Mouse (Mus musculus): ENCODE measurements around the gene Cdh3. TPM values are rescaled to one million over a fixed set of nuclear protein-coding genes. Genes with fewer than 3 reads are reported as not detected.
"Not testable (repeated sequence)": the region's sequence is repeated elsewhere in the genome, so short reads cannot be mapped to it uniquely, and the experiment has no call there.

The Cdh3 gene
- polyA plus RNA-seq, 1 experiment from 2014 or later: 40.7 TPM

DNA sequence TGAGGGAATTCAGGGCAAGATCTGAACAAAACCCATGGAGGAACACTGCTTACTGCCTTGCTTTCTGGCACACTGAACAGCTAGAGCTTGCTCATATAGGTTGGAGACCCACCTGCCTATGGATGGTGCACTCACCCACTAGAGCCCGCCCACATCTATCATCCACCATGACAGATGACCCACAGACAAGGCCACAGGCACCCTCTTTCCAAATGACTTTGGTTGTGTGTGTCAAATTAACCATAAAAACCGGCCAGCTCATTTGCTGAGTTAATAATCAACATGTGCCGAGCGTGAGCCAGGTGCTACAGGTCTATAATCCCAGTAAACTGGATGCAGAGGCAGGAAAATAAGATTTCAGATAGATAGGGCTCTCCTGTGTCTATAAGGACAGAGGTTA is 59.7 kb downstream of the Cdh3 start:
- Histone ChIP-seq H3K4me2 (ENCODE audit: low read depth, severe bottlenecking) (no peak overlapping the region), H3K27me3 (ENCODE audit: control insufficient read depth, insufficient read depth, low read length) (no peaks in the 10 kb centered on the region), H3K36me3 (ENCODE audit: control insufficient read depth, insufficient read depth, low read length) (no peaks in the 10 kb centered on the region), H3K9me3 (ENCODE audit: control insufficient read depth, low read length) (no peaks in the 10 kb centered on the region), H3K27ac (replicated peaks; ENCODE audit: low read depth, low read length) (no peak overlapping the region), H3K9ac (ENCODE audit: low read length) (no peak overlapping the region), H3K4me3 (ENCODE audit: low read depth, low read length) (no peak overlapping the region), H3K4me1 (ENCODE audit: control insufficient read depth, insufficient read depth, low read length) (no peaks in the 10 kb centered on the region; the same call in 1 of the 2 replicates)
- WGBS: 58% methylated on average over 4 of the region's 4 CpGs
- ATAC-seq (ENCODE audit: insufficient number of reproducible peaks, low FRiP score, low TSS enrichment, low read depth) (no peak), DNase-seq (ENCODE audit: low spot score) (no peak)

DNA sequence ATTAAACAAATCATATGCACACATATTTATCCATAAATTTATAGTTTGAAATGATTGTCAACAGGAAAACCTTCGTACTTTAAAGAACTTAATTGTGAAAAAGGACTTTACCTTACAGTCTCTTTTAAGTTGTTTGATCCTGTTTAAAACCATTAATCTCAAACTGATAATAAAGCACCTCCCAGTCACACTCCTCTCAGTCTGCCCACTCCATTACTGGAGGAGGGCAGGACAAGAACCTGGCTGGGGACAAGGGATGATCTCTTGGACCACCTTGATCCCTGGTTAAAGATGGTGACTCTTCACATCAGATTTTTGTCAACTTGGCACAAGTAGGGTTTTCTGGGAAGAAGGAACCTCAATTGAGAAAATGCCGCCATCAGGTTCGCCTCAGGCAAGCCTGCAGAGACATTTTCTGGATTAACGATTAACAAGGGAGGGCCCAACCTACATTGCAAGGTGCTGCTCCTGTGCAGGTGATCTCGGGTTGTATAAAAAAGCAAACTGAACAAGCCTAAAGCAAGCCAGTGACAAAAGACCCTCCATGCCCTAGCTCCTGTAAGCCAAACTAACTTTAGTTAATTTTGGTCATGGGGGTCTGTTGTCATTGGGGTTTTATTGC is 61.0 kb downstream of the Cdh3 start:
- WGBS: 80% methylated on average over 5 of the region's 5 CpGs
- H3K4me1 ChIP-seq (ENCODE audit: control insufficient read depth, insufficient read depth, low read length): no peaks in the 10 kb centered on the region; the same call in 1 of the 2 replicates
- H3K27ac ChIP-seq (replicated peaks; ENCODE audit: low read depth, low read length): no peak overlapping the region
- H3K9me3 ChIP-seq (ENCODE audit: control insufficient read depth, low read length): no peaks in the 10 kb centered on the region
- H3K27me3 ChIP-seq (ENCODE audit: control insufficient read depth, insufficient read depth, low read length): no peaks in the 10 kb centered on the region
- ATAC-seq (ENCODE audit: insufficient number of reproducible peaks, low FRiP score, low TSS enrichment, low read depth): no peak
- no peaks in the 10 kb centered on the region for H3K36me3 ChIP-seq (ENCODE audit: control insufficient read depth, insufficient read depth, low read length)
- no peak overlapping the region for H3K4me3 ChIP-seq (ENCODE audit: low read depth, low read length)
- no peak overlapping the region for H3K4me2 ChIP-seq (ENCODE audit: low read depth, severe bottlenecking)
- H3K9ac ChIP-seq (ENCODE audit: low read length): no peak overlapping the region
- DNase-seq (ENCODE audit: low spot score): no peak

GRCm38 (mm10) chr8:106572175-106572574 is 61.5 kb downstream of the Cdh3 start:
- H3K4me3 ChIP-seq (ENCODE audit: low read depth, low read length); H3K27ac ChIP-seq (replicated peaks; ENCODE audit: low read depth, low read length); H3K4me2 ChIP-seq (ENCODE audit: low read depth, severe bottlenecking); H3K9me3 ChIP-seq (ENCODE audit: control insufficient read depth, low read length); ATAC-seq (ENCODE audit: insufficient number of reproducible peaks, low FRiP score, low TSS enrichment, low read depth); H3K36me3 ChIP-seq (ENCODE audit: control insufficient read depth, insufficient read depth, low read length); H3K9ac ChIP-seq (ENCODE audit: low read length); H3K4me1 ChIP-seq (ENCODE audit: control insufficient read depth, insufficient read depth, low read length); H3K27me3 ChIP-seq (ENCODE audit: control insufficient read depth, insufficient read depth, low read length); DNase-seq (ENCODE audit: low spot score): not testable (repeated sequence)
- WGBS: 67% methylated on average over 1 of the region's 1 CpGs

GRCm38 (mm10) chr8:106573168-106573567 is 62.5 kb downstream of the Cdh3 start, which contains the start of gene Gm10073:
Gene Gm10073, minus strand, starts transcription at chr8:106573461.
- not testable (repeated sequence) for ATAC-seq (ENCODE audit: insufficient number of reproducible peaks, low FRiP score, low TSS enrichment, low read depth)
- WGBS: 28% methylated on average over 20 of the region's 20 CpGs

GRCm38 (mm10) chr8:106574283-106574682 is 63.6 kb downstream of the Cdh3 start:
- Histone ChIP-seq H3K9ac (ENCODE audit: low read length) (no peak overlapping the region), H3K4me3 (ENCODE audit: low read depth, low read length) (no peak overlapping the region), H3K36me3 (ENCODE audit: control insufficient read depth, insufficient read depth, low read length) (no peaks in the 10 kb centered on the region), H3K4me2 (ENCODE audit: low read depth, severe bottlenecking) (no peak overlapping the region), H3K4me1 (ENCODE audit: control insufficient read depth, insufficient read depth, low read length) (no peaks in the 10 kb centered on the region; the same call in 1 of the 2 replicates), H3K27me3 (ENCODE audit: control insufficient read depth, insufficient read depth, low read length) (no peaks in the 10 kb centered on the region), H3K9me3 (ENCODE audit: control insufficient read depth, low read length) (no peaks in the 10 kb centered on the region), H3K27ac (replicated peaks; ENCODE audit: low read depth, low read length) (no peak overlapping the region)
- ATAC-seq (ENCODE audit: insufficient number of reproducible peaks, low FRiP score, low TSS enrichment, low read depth): no peak
- DNase-seq (ENCODE audit: low spot score): no peak
- 85% methylated on average over 4 of the region's 4 CpGs for WGBS

More at GRCm38 (mm10) chr8:106573168-106573567, 62.5 kb downstream of the Cdh3 start, which contains the start of gene Gm10073:
- H3K9me3 ChIP-seq (ENCODE audit: control insufficient read depth, low read length); H3K4me2 ChIP-seq (ENCODE audit: low read depth, severe bottlenecking); H3K27ac ChIP-seq (replicated peaks; ENCODE audit: low read depth, low read length); H3K36me3 ChIP-seq (ENCODE audit: control insufficient read depth, insufficient read depth, low read length); H3K27me3 ChIP-seq (ENCODE audit: control insufficient read depth, insufficient read depth, low read length); H3K9ac ChIP-seq (ENCODE audit: low read length); H3K4me1 ChIP-seq (ENCODE audit: control insufficient read depth, insufficient read depth, low read length); H3K4me3 ChIP-seq (ENCODE audit: low read depth, low read length); DNase-seq (ENCODE audit: low spot score): not testable (repeated sequence)

DNA sequence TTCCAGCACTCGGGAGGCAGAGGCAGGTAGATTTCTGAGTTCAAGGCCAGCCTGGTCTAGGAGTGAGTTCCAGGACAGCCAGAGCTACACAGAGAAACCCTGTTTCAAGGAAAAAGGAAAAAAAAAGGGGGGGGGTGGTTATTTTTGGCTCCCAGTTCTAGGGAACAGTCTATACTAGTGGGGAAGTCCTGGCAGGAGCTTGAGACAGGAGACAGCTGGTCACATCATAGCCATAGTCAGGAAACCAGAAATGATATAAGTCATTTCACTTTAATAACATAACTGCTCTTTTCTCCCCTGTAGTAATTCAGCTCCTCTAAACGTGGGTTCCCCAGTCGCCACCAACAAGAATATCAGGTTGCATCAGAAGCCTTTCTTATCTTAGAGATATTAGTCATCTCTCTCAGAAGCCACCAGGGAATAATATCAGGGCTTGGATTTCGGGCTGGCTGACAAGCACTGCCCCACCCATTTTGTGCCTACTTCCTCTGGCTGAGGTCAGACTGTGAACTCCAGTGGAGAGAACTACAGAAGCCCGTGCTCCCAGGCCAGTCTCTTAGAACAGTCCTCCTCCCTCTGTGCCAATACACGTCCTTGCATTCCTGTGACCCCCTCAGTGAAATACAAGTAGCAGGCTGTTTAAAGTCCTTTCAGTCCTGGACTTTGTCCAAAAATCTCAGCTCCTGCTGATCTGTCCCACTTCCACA is 66.3 kb downstream of the Cdh3 start:
- no peaks in the 10 kb centered on the region for H3K27me3 ChIP-seq (ENCODE audit: control insufficient read depth, insufficient read depth, low read length)

GRCm38 (mm10) chr8:106579510-106579909 is 68.8 kb downstream of the Cdh3 start:
- Histone ChIP-seq H3K27me3 (ENCODE audit: control insufficient read depth, insufficient read depth, low read length) (no peaks in the 10 kb centered on the region), H3K4me3 (ENCODE audit: low read depth, low read length) (no peak overlapping the region), H3K27ac (replicated peaks; ENCODE audit: low read depth, low read length) (no peak overlapping the region), H3K9ac (ENCODE audit: low read length) (no peak overlapping the region), H3K36me3 (ENCODE audit: control insufficient read depth, insufficient read depth, low read length) (no peaks in the 10 kb centered on the region), H3K9me3 (ENCODE audit: control insufficient read depth, low read length) (no peaks in the 10 kb centered on the region), H3K4me1 (ENCODE audit: control insufficient read depth, insufficient read depth, low read length) (no peaks in the 10 kb centered on the region), H3K4me2 (ENCODE audit: low read depth, severe bottlenecking) (no peak overlapping the region)
- 84% methylated on average over 2 of the region's 2 CpGs for WGBS
- ATAC-seq (ENCODE audit: insufficient number of reproducible peaks, low FRiP score, low TSS enrichment, low read depth) (no peak), DNase-seq (ENCODE audit: low spot score) (no peak)

More for the DNA sequence above, 66.3 kb downstream of the Cdh3 start:
- no peaks in the 10 kb centered on the region for H3K4me1 ChIP-seq (ENCODE audit: control insufficient read depth, insufficient read depth, low read length)
- WGBS: 46% methylated on average over 6 of the region's 6 CpGs
- no peak overlapping the region for H3K9ac ChIP-seq (ENCODE audit: low read length)
- DNase-seq (ENCODE audit: low spot score): no peak
- no peak overlapping the region for H3K4me2 ChIP-seq (ENCODE audit: low read depth, severe bottlenecking)
- no peak for ATAC-seq (ENCODE audit: insufficient number of reproducible peaks, low FRiP score, low TSS enrichment, low read depth)
- no peak overlapping the region for H3K4me3 ChIP-seq (ENCODE audit: low read depth, low read length)
- H3K9me3 ChIP-seq (ENCODE audit: control insufficient read depth, low read length): no peaks in the 10 kb centered on the region
- no peak overlapping the region for H3K27ac ChIP-seq (replicated peaks; ENCODE audit: low read depth, low read length)
- no peaks in the 10 kb centered on the region for H3K36me3 ChIP-seq (ENCODE audit: control insufficient read depth, insufficient read depth, low read length)

DNA sequence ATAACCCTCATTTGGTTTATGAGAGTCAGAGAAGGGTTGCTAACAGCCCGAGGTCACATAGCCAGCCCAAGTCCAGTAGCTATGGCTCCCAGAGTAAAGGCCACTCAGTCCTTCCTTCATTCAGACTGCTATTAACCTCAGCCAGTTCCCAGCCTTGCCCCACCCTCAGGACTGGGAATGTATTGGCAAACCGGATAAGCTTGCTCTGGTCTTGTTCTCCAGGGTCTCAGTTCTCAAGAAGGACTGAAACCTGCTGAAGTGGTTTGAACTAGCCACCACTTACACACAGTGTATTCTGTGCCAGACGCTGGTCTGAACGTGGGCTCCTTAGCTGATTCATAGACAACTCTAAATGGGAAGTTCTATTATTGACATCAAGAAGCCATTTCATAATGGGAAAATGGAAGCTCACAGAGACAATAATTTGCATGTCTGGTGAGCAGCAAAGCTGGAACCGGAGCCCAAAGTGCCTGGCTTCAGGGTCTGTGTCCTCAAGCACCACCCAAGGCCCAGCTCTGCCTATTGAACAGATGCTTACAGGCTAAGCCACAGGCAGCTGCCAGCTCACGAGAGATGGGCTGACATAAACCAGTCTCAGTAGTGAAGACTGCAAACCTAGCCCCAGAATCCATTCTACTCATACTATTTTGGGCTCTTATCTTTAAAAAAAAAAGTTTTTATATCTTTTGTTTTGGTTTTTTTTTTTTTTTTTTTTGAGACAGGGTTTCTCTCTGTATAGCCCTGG is 70.8 kb downstream of the Cdh3 start:
- H3K4me1 ChIP-seq (ENCODE audit: control insufficient read depth, insufficient read depth, low read length): no peaks in the 10 kb centered on the region
- no peak overlapping the region for H3K4me3 ChIP-seq (ENCODE audit: low read depth, low read length)
- H3K27me3 ChIP-seq (ENCODE audit: control insufficient read depth, insufficient read depth, low read length): no peaks in the 10 kb centered on the region
- H3K9ac ChIP-seq (ENCODE audit: low read length): no peak overlapping the region
- no peaks in the 10 kb centered on the region for H3K9me3 ChIP-seq (ENCODE audit: control insufficient read depth, low read length)
- 72% methylated on average over 6 of the region's 6 CpGs for WGBS
- H3K36me3 ChIP-seq (ENCODE audit: control insufficient read depth, insufficient read depth, low read length): no peaks in the 10 kb centered on the region
- no peak for ATAC-seq (ENCODE audit: insufficient number of reproducible peaks, low FRiP score, low TSS enrichment, low read depth)
- H3K27ac ChIP-seq (replicated peaks; ENCODE audit: low read depth, low read length): no peak overlapping the region
- DNase-seq (ENCODE audit: low spot score): no peak
- no peak overlapping the region for H3K4me2 ChIP-seq (ENCODE audit: low read depth, severe bottlenecking)
